Mouse (Mus musculus) embryonic facial prominence, embryonic 11.5 days (tissue): ENCODE measurements around the gene Chka. TPM values are rescaled to one million over a fixed set of nuclear protein-coding genes. Genes with fewer than 3 reads are reported as not detected.

Experiments used
- ATAC-seq: fragments of 200-750 bp; cut with Nextera tagmentation; replicated peaks from 2 replicates; pipeline ENCODE4 v1.8.0; 2017; ENCODE audit warnings: low read depth; ENCODE audit not compliant: insufficient number of reproducible peaks, low FRiP score, low TSS enrichment
- DNase-seq: peaks from one replicate; pipeline ENCODE4 v3.0.0-alpha.2; 2015; ENCODE audit warnings: low spot score
- H3K27ac ChIP-seq: fragments of 300-500 bp; sonication (generic); replicated peaks from 2 replicates; pipeline ENCODE4 v1.5.1; 2014; ENCODE audit warnings: mild to moderate bottlenecking, low read depth, low read length, control low read depth
- H3K27me3 ChIP-seq: fragments of 300-500 bp; sonication (generic); 2 replicates; pipeline ENCODE4 v1.6.1; 2014; ENCODE audit warnings: mild to moderate bottlenecking, low read length, moderate library complexity, mixed read lengths; ENCODE audit not compliant: control insufficient read depth, insufficient read depth
- H3K36me3 ChIP-seq: fragments of 300-500 bp; sonication (generic); replicated peaks from 2 replicates; pipeline ENCODE4 v1.6.1; 2014; ENCODE audit warnings: low read depth, mild to moderate bottlenecking, low read length, moderate library complexity, mixed read lengths; ENCODE audit not compliant: control insufficient read depth, insufficient read depth
- H3K4me1 ChIP-seq: fragments of 300-500 bp; sonication (generic); 2 replicates; pipeline ENCODE4 v1.6.1; 2014; ENCODE audit warnings: low read length, mixed read lengths; ENCODE audit not compliant: control insufficient read depth, insufficient read depth
- H3K4me2 ChIP-seq: fragments of 300-500 bp; sonication (generic); 2 replicates; pipeline ENCODE4 v1.6.1; 2014; ENCODE audit warnings: low read depth, mild to moderate bottlenecking, control low read depth, low read length, moderate library complexity
- H3K4me3 ChIP-seq: fragments of 300-500 bp; sonication (generic); 2 replicates; pipeline ENCODE4 v1.5.1; 2014; ENCODE audit warnings: low read depth, low read length, control low read depth
- H3K9ac ChIP-seq: fragments of 300-500 bp; sonication (generic); replicated peaks from 2 replicates; pipeline ENCODE4 v1.6.1; 2014; ENCODE audit warnings: mild to moderate bottlenecking, control low read depth, low read length
- H3K9me3 ChIP-seq: fragments of 300-500 bp; sonication (generic); replicated peaks from 2 replicates; pipeline ENCODE4 v1.6.1; 2016; ENCODE audit warnings: mild to moderate bottlenecking, low read length, inconsistent platforms, mixed read lengths; ENCODE audit not compliant: control insufficient read depth
- WGBS: fragments of 180-500 bp; shearing (Covaris S2); extraction: QIAGEN DNeasy Blood & Tissue Kit; methylation state at CpG from one replicate; pipeline ENCODE4 v1.1.7; 2014; 5-methylcytosine and 5-hydroxymethylcytosine counted together
- polyA plus RNA-seq: library from polyadenylated mRNA; unstranded; fragments of >200 nt; fragmentation: Nextera tagmentation; extraction: Ambion mirVana; gene quantifications from 2 replicates; pipeline ENCODE4 v1.2.1, GENCODE M21; 2014

Chka gene
- polyA plus RNA-seq, 1 experiment from 2014 or later: 38.1 TPM

DNA sequence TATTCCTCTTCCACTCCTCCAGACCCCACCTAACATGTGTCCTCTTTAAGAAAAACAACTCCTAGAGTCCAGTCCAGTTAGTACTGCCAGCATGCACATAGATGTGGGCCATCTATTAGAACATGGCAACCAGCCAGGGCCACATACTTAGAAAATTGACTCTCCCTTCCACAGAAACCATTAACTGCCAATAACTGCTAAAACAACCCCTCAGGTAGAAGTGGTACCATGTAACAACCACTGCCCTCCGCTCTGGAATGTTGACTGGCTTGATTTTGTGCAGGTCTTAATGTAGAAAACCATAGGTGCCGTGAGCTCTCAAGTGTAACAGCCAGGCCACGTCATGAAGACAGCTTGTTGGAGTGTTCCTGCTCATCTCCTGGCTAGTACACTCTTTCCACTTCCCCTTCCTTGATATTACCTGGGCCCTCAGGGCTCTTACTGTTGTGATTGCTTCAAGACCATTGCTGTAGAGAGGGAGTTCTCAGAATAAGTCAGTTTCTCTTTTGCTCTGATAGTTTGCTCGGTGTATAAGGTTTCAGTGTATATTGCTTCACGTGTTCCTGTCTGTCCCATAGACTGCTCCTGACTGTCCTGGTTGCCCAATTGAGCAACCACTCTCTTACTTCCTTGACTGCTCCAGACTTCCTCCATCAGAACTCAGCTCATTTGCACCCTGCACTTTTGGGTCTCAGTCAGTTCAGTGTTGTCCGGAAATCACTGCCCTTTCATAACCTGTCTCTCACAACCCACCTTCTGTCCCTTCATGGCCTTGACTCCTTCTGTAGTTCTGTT, 28.7 kb downstream of the Chka start:
- Histone ChIP-seq H3K4me2 (no peak overlapping the region), H3K27ac (no peak overlapping the region), H3K36me3 (no peaks in the 10 kb centered on the region; the same call in 1 of the 2 replicates), H3K4me1 (no peaks in the 10 kb centered on the region), H3K9me3 (no peaks in the 10 kb centered on the region), H3K4me3 (no peak overlapping the region), H3K27me3 (no peaks in the 10 kb centered on the region), H3K9ac (no peak overlapping the region)
- WGBS: 87% methylated on average over 6 of the region's 6 CpGs
- ATAC-seq: no peak
- no peak for DNase-seq

GRCm38 (mm10) chr19:3882214-3882613, 30.6 kb downstream of the Chka start:
- H3K4me1 ChIP-seq: no peaks in the 10 kb centered on the region
- H3K4me3 ChIP-seq: no peak overlapping the region
- no peak overlapping the region for H3K4me2 ChIP-seq
- no peaks in the 10 kb centered on the region for H3K27me3 ChIP-seq
- H3K27ac ChIP-seq: no peak overlapping the region
- DNase-seq: no peak
- H3K9ac ChIP-seq: no peak overlapping the region
- WGBS: 83% methylated on average over 4 of the region's 4 CpGs
- H3K36me3 ChIP-seq: no peaks in the 10 kb centered on the region; the same call in none of the 2 replicates
- ATAC-seq: no peak
- H3K9me3 ChIP-seq: no peaks in the 10 kb centered on the region

DNA sequence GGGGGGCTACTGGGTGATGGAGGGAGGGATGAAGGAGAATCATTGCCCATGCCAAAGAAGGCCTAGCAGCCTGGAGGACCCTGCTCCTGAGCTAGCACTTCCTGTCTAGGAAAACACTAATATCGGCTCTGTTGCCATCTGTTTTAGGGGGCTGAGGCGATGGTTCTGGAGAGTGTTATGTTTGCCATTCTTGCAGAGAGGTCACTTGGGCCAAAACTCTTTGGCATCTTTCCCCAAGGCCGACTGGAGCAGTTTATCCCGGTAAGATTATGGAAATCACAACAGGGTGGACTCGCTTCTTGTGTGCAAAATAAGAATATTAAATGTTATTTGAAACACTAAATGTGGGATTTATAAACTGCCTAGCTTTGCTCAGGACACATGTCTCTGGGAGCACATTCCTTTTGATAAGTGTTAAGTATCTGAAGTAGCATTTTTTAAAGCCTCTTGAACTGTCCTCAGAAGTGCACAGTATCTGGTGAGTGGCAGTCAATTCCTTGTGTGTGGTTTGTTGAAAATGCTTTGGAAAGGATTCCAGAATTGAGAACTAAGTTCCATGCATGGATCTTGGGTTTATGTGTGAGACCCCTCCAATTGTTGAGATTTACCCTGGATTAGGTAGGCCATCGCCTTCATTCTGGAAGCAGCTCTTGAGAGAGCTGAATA, 32.9 kb downstream of the Chka start:
- DNase-seq (no peak), ATAC-seq (no peak)
- no peaks in the 10 kb centered on the region for H3K9me3 ChIP-seq
- no peaks in the 10 kb centered on the region for H3K4me1 ChIP-seq
- no peak overlapping the region for H3K27ac ChIP-seq
- H3K4me3 ChIP-seq: no peak overlapping the region
- no peak overlapping the region for H3K4me2 ChIP-seq
- no peaks in the 10 kb centered on the region; the same call in none of the 2 replicates for H3K36me3 ChIP-seq
- no peaks in the 10 kb centered on the region for H3K27me3 ChIP-seq
- H3K9ac ChIP-seq: no peak overlapping the region
- WGBS: 78% methylated on average over 6 of the region's 6 CpGs

- Histone ChIP-seq H3K9ac (no peak overlapping the region), H3K27ac (no peak overlapping the region), H3K27me3 (no peaks in the 10 kb centered on the region), H3K36me3 (no peaks in the 10 kb centered on the region; the same call in none of the 2 replicates), H3K4me1 (no peaks in the 10 kb centered on the region), H3K4me2 (no peak overlapping the region), H3K4me3 (no peak overlapping the region), H3K9me3 (no peaks in the 10 kb centered on the region)
- ATAC-seq (no peak), DNase-seq (no peak)
- 95% methylated on average over 5 of the region's 5 CpGs for WGBS
These were observed 37.5 kb downstream of the Chka start for GRCm38 (mm10) chr19:3889096-3889495.

DNA sequence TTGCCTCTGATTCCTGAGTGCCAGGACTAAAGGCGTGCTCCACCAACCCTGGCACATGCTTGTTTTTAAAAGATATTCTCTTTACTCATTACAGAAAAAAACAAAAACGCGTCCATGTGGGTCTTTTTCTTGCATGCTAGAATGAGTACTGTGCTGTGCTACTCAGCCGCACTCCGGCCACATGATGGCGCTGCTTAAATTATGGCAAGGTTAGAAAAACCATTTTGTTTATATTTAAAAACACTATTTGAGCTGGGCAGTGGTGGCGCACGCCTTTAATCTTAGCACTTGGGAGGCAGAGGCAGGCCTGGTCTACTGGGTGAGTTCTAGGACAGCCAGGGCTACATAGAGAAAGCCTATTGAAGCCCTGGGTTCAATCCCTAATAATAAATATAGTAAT, 38.6 kb downstream of the Chka start:
- Histone ChIP-seq H3K4me3 (no peak overlapping the region), H3K4me1 (no peaks in the 10 kb centered on the region), H3K27me3 (no peaks in the 10 kb centered on the region), H3K9ac (no peak overlapping the region), H3K9me3 (no peaks in the 10 kb centered on the region), H3K4me2 (no peak overlapping the region), H3K27ac (no peak overlapping the region), H3K36me3 (no peaks in the 10 kb centered on the region; the same call in none of the 2 replicates)
- WGBS: 85% methylated on average over 8 of the region's 8 CpGs
- DNase-seq (peak; percentile 18), ATAC-seq (no peak)

- Histone ChIP-seq H3K4me2 (no peak overlapping the region), H3K4me1 (no peaks in the 10 kb centered on the region), H3K27me3 (no peaks in the 10 kb centered on the region), H3K27ac (no peak overlapping the region), H3K9me3 (no peaks in the 10 kb centered on the region), H3K36me3 (peaks cover 7% of the 10 kb centered on the region), H3K9ac (no peak overlapping the region), H3K4me3 (no peak overlapping the region)
- no peak for DNase-seq
- no peak for ATAC-seq
- WGBS: 96% methylated on average over 4 of the region's 4 CpGs
These were observed 42.1 kb downstream of the Chka start for GRCm38 (mm10) chr19:3893545-3894116.

GRCm38 (mm10) chr19:3894294-3894693, 42.7 kb downstream of the Chka start:
- no peak for ATAC-seq
- no peak overlapping the region for H3K9ac ChIP-seq
- H3K9me3 ChIP-seq: no peaks in the 10 kb centered on the region
- H3K4me3 ChIP-seq: no peak overlapping the region
- H3K4me2 ChIP-seq: no peak overlapping the region
- peaks cover 7% of the 10 kb centered on the region for H3K36me3 ChIP-seq
- no peak for DNase-seq
- 93% methylated on average over 2 of the region's 2 CpGs for WGBS
- H3K27me3 ChIP-seq: no peaks in the 10 kb centered on the region
- H3K4me1 ChIP-seq: no peaks in the 10 kb centered on the region
- no peak overlapping the region for H3K27ac ChIP-seq

GRCm38 (mm10) chr19:3895171-3895631, 43.6 kb downstream of the Chka start:
- Histone ChIP-seq H3K27ac (no peak overlapping the region), H3K4me3 (no peak overlapping the region), H3K9ac (no peak overlapping the region), H3K9me3 (no peaks in the 10 kb centered on the region), H3K4me2 (no peak overlapping the region), H3K27me3 (no peaks in the 10 kb centered on the region), H3K36me3 (peaks cover 7% of the 10 kb centered on the region), H3K4me1 (no peaks in the 10 kb centered on the region)
- WGBS: 23% methylated on average over 3 of the region's 3 CpGs
- ATAC-seq (peak; percentile 56; the same call in 1 of the 2 replicates), DNase-seq (peak; percentile 19)
